Mouse (Mus musculus): ENCODE results near the gene Serpinb1c. TPM values are rescaled to one million over a fixed set of nuclear protein-coding genes. Genes with fewer than 3 reads are reported as not detected.

Serpinb1c gene
- polyA plus RNA-seq, 1 experiment = not detected

DNA sequence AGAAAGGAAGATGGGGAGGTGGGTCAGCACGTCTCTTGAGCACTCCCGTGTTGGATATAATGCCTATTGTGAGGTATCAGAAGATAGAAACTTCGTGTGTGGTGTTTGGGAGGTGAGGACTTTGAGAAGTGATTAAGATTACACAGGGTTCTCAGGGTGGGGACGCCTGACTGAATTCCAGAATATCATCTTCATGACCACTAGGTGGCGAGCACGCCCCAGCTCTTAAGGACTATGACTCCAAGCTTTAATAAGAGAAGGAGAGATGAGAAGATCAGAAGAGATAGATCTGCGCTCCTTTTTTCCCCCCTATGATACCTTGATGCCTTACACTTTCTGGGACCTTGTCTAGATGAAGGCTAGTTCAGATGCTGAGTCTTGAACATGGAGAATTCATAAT is 46.0 kb downstream of the Serpinb1c start:
- Histone ChIP-seq H3K4me1 (ENCODE audit: control insufficient read depth) (no peaks in the 10 kb centered on the region), H3K36me3 (ENCODE audit: control insufficient read depth) (no peaks in the 10 kb centered on the region), H3K27me3 (ENCODE audit: control insufficient read depth) (no peaks in the 10 kb centered on the region), H3K4me3 (replicated peaks) (no peak overlapping the region), H3K9me3 (ENCODE audit: control insufficient read depth, low read length) (no peaks in the 10 kb centered on the region)
- TF ChIP-seq GATA1 (IDR thresholded peaks at IDR 0.05; ENCODE audit: low read length) = no peak

DNA sequence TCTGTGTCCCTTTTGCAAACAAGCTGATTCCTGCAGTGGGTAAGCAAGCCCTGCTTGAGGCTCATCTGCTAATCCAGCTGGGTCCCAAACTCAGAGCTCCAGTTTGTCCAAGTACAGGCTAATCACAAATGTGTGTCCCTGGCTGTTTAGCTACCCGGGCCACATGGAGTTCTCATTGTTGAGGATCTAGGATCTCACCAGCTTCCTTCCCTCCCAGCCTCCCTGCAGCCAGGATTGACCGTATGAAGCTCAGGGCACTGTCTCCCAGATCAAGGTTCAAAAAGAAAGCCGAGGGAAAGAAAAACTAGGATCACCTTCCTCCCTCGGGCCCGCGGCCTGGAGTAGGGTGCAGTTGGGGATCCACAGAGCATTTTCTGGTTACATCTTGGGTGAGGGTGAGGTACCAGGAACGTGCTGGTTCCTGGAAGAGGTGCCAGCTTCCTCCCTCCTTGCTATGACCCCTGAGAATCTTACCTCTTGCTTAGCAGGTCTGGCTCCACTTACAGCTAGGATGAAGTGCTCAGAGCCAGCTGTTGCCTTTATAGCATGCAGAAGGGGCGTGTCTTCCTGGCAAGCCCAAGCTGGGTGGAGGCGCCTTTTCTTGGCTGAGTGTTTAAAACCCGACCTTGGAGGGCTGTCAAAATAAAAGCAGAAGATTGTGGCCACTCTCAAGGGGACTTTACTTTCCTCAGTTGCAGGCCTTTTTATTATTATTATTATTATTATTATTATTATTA is 47.2 kb downstream of the Serpinb1c start, which contains the start of gene Serpinb1a:
Gene Serpinb1a (minus strand): TSS at position 518 of the 737 bp plus-strand sequence.
- H3K4me1 ChIP-seq (ENCODE audit: control insufficient read depth) = no peaks in the 10 kb centered on the region
- no peak for TF ChIP-seq TAL1 (IDR thresholded peaks at IDR 0.05; ENCODE audit: low read length)
- TF ChIP-seq GATA1 (IDR thresholded peaks at IDR 0.05; ENCODE audit: low read length) = no peak
- no peak within 1 kb of the TSS for H3K4me3 ChIP-seq (replicated peaks)
- H3K36me3 ChIP-seq (ENCODE audit: control insufficient read depth) = no peaks in the 10 kb centered on the region
- H3K27me3 ChIP-seq (ENCODE audit: control insufficient read depth) = no peaks in the 10 kb centered on the region
- H3K9me3 ChIP-seq (ENCODE audit: control insufficient read depth, low read length) = no peaks in the 10 kb centered on the region

DNA sequence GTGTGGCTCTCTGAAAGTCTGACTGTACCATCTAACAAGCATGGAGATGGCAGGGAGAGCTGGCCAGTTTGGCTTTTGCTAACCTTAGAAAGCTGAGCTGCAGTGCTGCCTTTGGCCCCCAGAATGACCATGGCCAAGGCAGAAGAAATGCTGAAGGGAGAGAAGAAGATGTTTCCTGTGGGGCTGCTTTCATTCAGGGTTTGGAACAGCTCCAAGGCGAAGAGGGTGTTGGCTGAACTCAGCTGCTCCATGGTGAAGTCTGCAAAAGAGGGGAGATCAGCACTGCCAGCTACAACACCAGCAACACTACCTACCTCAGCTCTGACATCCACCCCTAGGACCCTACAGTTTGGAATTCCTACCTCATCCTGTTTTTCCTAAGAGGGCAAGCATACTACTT is 47.9 kb downstream of the Serpinb1c start:
- TF ChIP-seq TAL1 (IDR thresholded peaks at IDR 0.05; ENCODE audit: low read length) (no peak), GATA1 (IDR thresholded peaks at IDR 0.05; ENCODE audit: low read length) (no peak)

DNA sequence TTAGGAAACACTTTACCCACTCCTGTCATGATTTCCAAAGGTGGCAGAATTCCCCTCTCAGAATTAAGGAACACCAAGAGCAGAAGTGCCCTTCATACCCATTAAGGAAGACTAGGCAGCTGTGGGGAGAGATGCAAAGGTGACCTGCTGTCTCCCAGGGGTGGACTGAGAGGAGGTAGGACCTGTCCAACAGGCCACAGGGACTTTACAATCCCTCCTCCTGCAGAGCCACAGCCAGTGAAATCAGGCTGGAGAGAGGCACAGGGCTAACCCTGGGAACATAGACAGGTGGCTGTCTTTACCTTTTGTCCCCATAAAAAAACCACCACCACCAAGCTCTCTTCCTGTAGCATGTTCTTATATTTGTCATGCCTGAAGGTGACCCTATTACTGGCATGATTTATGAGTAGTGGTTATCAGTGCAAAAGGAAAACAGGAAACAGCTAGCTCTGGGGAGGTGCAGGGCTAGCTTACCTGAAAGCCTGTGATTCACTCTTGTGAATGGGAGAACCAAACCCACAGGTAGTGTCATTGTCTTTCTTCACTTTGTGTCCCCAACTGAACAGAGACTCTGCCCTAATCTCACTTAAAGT is 48.4 kb downstream of the Serpinb1c start:
- Histone ChIP-seq H3K9me3 (ENCODE audit: control insufficient read depth, low read length) (no peaks in the 10 kb centered on the region), H3K4me3 (replicated peaks) (no peak overlapping the region), H3K27me3 (ENCODE audit: control insufficient read depth) (no peaks in the 10 kb centered on the region), H3K4me1 (ENCODE audit: control insufficient read depth) (no peaks in the 10 kb centered on the region), H3K36me3 (ENCODE audit: control insufficient read depth) (no peaks in the 10 kb centered on the region)
- TF ChIP-seq GATA1 (IDR thresholded peaks at IDR 0.05; ENCODE audit: low read length) (no peak), TAL1 (IDR thresholded peaks at IDR 0.05; ENCODE audit: low read length) (no peak)

More for the DNA sequence above, 47.9 kb downstream of the Serpinb1c start:
- H3K36me3 ChIP-seq (ENCODE audit: control insufficient read depth) = no peaks in the 10 kb centered on the region
- no peaks in the 10 kb centered on the region for H3K4me1 ChIP-seq (ENCODE audit: control insufficient read depth)
- no peaks in the 10 kb centered on the region for H3K27me3 ChIP-seq (ENCODE audit: control insufficient read depth)
- no peak overlapping the region for H3K4me3 ChIP-seq (replicated peaks)
- no peaks in the 10 kb centered on the region for H3K9me3 ChIP-seq (ENCODE audit: control insufficient read depth, low read length)

DNA sequence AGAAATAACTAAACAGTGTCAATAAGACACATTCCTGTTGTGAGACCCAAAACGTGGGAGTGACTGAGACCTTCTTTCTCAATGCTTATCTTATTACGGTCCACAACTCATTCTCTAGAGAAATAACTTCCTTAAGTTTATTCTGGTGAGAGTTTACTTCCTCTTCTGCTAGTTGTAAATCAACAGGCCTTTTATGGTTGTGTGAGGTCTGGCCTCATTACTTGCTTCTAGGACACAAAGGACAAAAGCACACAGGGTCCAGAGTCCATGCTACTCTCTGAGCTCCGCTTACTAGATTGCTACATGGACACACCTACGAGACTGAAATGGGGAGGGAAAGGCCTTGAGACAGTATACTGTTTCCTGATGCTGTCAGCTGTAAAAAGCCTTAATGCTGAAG is 48.9 kb downstream of the Serpinb1c start:
- H3K9me3 ChIP-seq (ENCODE audit: control insufficient read depth, low read length) = no peaks in the 10 kb centered on the region
- H3K27me3 ChIP-seq (ENCODE audit: control insufficient read depth) = no peaks in the 10 kb centered on the region
- H3K4me3 ChIP-seq (replicated peaks) = no peak overlapping the region
- H3K4me1 ChIP-seq (ENCODE audit: control insufficient read depth) = no peaks in the 10 kb centered on the region
- no peaks in the 10 kb centered on the region for H3K36me3 ChIP-seq (ENCODE audit: control insufficient read depth)
- TF ChIP-seq GATA1 (IDR thresholded peaks at IDR 0.05; ENCODE audit: low read length) (no peak), TAL1 (IDR thresholded peaks at IDR 0.05; ENCODE audit: low read length) (no peak)

DNA sequence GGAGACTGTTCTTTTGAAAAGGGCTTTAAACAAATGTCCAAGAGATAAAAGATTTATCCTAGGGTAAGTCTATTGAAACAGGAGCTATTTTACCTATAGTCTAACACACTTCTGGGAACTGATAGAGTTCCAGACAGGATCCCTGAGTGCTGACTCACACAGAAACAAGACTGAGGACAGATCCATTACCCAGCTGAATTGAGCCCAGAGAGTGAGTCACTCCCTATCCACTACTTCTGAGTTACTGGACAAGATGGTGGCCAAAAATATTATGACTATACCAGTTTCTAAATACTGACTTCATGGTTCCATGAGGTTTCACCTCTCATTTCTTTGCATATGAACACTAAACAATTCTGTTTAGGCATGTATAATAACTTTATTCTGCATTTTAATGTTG is 51.8 kb downstream of the Serpinb1c start:
- Histone ChIP-seq H3K4me1 (ENCODE audit: control insufficient read depth) (no peaks in the 10 kb centered on the region), H3K36me3 (ENCODE audit: control insufficient read depth) (no peaks in the 10 kb centered on the region)
- TF ChIP-seq GATA1 (IDR thresholded peaks at IDR 0.05; ENCODE audit: low read length) = no peak
- TF ChIP-seq TAL1 (IDR thresholded peaks at IDR 0.05; ENCODE audit: low read length) = no peak

DNA sequence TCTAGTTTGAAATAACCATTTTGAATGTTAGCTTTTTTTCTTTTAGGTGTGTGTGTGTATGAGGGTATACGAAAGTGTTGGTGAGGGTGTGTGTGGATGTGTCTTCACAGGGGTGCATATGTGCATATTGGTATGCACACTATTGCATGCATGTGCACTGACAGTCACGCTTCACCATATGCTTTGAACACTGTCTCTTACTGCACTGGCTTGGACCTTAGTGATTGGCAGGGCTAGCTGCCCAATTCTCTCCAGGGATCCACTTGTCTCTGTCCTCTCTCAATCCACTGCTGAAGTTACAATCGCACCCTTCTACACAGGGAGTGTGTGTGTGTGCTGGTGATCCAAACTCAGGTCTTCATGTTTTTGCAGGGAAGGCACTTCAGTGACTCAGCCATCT is 56.7 kb downstream of the Serpinb1c start:
- TF ChIP-seq TAL1 (IDR thresholded peaks at IDR 0.05; ENCODE audit: low read length) = no peak
- no peak overlapping the region for H3K4me3 ChIP-seq (replicated peaks)
- H3K4me1 ChIP-seq (ENCODE audit: control insufficient read depth) = no peaks in the 10 kb centered on the region
- no peaks in the 10 kb centered on the region for H3K27me3 ChIP-seq (ENCODE audit: control insufficient read depth)
- no peaks in the 10 kb centered on the region for H3K36me3 ChIP-seq (ENCODE audit: control insufficient read depth)
- no peaks in the 10 kb centered on the region for H3K9me3 ChIP-seq (ENCODE audit: control insufficient read depth, low read length)

More for the DNA sequence above, 51.8 kb downstream of the Serpinb1c start:
- no peaks in the 10 kb centered on the region for H3K27me3 ChIP-seq (ENCODE audit: control insufficient read depth)
- H3K4me3 ChIP-seq (replicated peaks) = no peak overlapping the region
- H3K9me3 ChIP-seq (ENCODE audit: control insufficient read depth, low read length) = no peaks in the 10 kb centered on the region

DNA sequence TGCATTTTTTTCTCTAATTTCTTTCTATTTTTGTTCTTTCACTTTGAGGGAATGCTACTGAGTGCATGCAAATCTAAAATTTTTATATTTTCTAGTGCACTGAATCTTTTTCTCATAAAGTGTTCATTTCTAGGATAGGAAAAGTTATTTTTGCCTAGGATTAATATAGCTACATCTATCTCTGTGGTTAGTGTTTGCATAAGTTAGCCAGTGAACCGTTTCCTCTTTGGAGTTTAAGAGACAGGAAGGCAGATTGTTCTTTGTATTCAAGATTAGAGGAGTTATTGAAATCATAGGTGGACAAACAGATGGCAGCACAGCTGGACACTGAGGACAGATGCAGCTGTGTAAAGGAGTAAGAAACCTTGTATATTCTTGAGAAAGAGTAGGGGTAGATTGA is 58.7 kb downstream of the Serpinb1c start:
- no peak overlapping the region for H3K4me3 ChIP-seq (replicated peaks)
- no peaks in the 10 kb centered on the region for H3K27me3 ChIP-seq (ENCODE audit: control insufficient read depth)
- no peaks in the 10 kb centered on the region for H3K4me1 ChIP-seq (ENCODE audit: control insufficient read depth)
- TF ChIP-seq TAL1 (IDR thresholded peaks at IDR 0.05; ENCODE audit: low read length) = no peak
- TF ChIP-seq GATA1 (IDR thresholded peaks at IDR 0.05; ENCODE audit: low read length) = no peak
- H3K36me3 ChIP-seq (ENCODE audit: control insufficient read depth) = no peaks in the 10 kb centered on the region
- H3K9me3 ChIP-seq (ENCODE audit: control insufficient read depth, low read length) = no peaks in the 10 kb centered on the region

DNA sequence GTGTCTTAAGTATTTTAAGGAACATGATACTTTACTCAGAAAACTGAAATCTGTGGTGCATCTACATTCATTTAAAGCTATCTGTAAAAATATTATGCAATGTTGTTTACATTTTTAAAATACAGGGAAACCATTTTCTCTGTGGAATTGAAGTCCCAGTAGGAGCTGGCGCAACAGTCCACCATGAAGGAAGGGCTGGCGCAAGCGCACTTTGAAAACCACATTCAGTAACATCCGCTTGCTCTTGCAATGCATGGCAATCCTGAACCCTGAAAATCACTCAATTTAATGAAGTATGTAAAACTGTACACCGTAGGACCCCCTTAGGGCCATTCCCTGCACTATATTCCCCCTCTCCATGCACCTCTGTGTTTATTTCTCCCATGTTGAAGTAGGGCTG is 63.5 kb downstream of the Serpinb1c start:
- Histone ChIP-seq H3K27me3 (ENCODE audit: control insufficient read depth) (no peaks in the 10 kb centered on the region), H3K36me3 (ENCODE audit: control insufficient read depth) (no peaks in the 10 kb centered on the region), H3K4me3 (replicated peaks) (no peak overlapping the region), H3K4me1 (ENCODE audit: control insufficient read depth) (no peaks in the 10 kb centered on the region), H3K9me3 (ENCODE audit: control insufficient read depth, low read length) (no peaks in the 10 kb centered on the region)
- no peak for TF ChIP-seq TAL1 (IDR thresholded peaks at IDR 0.05; ENCODE audit: low read length)
- no peak for TF ChIP-seq GATA1 (IDR thresholded peaks at IDR 0.05; ENCODE audit: low read length)

Measured in erythroblast, embryonic 14.5 days (primary cell).